Mouse (Mus musculus): ENCODE measurements around the gene Qser1.
A peak's percentile ranks its signal among the peaks of the same experiment; 100 is the strongest.

Gene Qser1

DNA sequence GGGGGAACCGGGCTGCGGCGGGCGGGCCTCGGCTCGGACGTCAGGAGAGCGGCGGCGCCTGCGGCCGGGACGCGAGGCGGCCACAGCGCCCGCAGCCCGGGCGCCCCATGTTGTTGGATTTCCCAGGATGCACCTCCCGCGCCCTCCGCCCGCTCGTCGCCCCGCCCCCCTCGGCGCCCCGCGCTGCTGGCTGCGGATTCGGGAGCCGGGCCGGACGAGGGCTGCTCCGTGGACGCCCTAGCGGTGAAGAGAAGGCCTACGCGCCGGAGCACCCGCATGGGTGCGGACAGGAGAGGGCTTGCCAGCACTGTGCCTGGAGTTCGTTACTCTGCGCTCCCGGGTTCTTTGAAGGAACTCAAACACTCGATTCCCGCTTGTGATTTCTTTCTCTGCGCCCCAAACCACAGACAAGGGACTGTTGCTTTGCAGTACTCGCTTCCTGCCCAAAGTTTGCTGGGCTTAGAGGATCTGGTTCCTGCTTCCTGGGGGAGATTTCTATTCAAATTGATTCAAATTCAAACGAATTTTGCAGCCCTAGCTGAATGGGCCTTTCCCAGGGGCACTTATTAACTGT lies 393 bp upstream of the Qser1 start:
- peak; percentile 86 for DNase-seq

DNA sequence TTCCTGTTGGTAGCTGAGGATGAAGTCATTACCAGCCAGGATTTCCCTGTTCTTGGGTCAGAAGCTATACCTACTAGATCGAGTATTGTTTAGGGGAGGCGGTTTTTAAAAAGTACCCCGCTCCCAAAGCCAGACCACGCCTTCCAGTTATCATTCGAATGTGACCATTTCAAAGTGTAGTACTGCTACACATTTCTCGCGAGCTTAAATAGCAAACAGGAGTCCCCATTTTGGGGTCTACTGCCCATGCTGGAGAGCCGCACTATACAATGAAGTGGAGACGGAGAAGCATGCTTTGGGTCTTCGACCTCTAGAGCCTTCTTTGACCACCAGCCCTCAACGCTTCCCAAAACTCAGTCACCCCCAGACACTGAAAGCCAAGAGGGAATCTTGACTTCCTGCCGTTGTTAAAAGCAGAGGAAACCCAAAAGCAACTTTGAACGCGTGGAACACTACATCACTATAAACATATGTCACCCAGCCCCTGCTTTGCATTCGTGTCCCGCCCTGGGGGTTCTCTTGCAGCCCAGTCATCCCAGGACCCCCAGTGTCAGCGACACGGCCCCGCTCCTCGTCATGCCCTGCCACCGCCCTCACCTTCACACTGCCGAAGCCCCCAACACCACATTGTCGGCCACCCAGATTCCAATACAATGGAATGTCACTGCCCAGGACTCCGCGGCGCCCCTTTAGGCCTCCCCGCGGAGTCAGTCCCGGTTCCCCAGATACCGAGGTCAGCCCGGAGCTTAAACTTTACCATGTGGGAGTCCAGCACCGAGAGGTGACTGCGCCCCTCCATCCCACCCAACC lies 794 bp downstream of the Qser1 start:
- DNase-seq: peak; percentile 44

DNA sequence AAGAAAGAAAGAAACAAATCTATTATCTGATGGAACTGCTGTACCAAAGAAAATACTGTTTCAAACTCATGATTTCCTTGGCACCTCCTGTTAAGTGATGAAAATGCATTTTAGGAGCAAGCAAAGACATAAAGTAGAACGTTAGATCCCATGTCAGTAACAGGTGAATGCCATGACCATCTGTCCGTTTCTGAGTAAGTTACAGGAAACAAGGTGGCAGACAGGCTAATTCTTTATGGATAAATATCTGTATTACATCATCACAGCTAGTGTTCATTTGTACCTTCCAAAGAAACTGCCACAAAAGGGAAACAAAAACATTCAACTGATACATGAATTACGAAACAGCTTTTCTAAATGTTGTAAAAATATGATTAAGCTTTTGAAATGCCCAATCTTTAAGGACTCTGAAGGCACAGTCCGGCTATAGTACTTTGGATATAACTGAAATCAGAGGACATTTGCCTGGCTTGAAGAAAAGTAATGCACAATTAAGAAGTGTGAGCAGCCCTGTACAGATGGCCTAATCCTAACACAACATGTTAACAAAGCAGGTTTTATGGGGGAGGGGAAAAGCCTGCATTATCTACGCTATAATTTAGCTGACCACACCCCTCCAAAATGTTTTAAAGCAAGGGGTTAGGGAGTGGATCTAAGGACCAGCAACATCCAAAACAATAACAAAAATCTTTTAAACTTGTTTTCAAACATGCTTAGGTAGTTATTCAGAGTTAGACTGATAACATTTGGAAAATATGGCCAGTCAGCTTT lies 2.2 kb downstream of the Qser1 start:
- DNase-seq: no peak

DNA sequence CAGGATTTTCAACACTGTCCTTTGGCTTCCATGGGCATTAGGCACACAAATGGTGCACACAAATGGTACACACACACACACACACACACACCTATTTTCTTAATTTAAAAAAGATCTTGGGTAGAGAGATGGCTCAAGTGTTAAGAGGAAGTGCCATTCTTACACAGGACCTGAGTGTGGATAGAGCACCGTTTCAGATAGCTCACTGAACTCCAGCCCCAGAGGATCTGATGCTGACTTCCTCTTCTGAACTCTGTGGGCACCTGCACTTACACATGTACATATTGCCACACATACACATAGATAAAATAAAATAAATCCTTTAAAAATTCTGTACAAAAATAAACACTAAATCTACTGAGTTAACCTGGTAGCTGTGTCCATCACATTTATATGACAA lies 11.1 kb downstream of the Qser1 start:
- no peak for DNase-seq

DNA sequence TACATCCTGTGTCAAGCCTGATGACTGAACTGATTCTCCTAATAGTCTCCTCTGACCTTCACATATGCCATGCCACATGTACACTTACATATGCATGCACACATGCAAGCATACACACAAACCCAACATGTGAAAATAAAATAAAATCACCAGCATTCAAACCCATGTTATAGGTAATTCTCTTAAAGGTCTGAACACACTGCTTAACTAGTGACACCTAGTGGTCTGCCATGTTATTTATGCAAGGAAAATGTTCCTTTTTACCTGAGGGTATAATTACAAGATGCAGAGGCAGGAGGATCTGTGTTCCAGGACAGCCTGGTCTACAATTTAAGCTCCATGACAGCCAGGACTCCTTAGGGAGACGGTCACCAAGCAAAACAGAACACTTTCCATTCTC lies 41.8 kb downstream of the Qser1 start:
- no peak for DNase-seq

DNA sequence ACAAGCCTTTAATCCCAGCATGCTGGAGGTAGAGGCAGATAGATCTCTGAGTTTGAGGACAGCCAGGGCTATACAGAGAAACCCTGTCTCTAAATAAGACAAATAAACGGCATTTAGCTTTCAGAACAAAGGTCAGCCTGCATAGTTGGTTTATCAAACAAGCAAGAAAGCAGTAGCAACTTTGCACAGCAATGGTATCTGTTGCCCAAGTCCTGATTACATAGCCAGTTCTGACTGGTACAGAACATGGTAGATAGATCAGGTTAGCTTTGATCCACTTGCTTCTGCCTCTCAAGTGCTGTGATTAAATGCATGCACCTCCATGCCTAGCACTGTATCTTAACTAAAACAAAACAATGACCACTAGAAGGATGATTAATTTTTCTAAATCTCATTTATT lies 47.9 kb downstream of the Qser1 start:
- DNase-seq: no peak

DNA sequence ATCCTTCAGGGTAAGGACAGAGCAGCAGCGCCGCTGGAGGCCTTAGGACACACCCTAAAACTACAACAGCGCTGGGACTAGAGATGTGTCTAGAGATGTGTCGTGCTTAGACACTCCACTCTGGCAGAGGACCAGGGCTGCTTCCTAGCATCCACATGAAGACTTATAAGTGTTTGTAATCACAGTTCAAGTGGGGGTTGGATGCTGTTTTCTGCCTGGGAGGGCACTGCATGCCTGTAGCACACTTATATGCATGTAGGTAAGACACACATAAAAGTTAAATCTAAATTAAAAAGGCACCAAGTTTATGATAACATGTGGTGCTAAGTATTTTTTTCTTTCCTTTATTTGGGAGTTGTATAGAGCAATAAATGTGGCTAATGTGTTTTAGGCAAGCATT lies 52.5 kb downstream of the Qser1 start:
- DNase-seq: no peak

DNA sequence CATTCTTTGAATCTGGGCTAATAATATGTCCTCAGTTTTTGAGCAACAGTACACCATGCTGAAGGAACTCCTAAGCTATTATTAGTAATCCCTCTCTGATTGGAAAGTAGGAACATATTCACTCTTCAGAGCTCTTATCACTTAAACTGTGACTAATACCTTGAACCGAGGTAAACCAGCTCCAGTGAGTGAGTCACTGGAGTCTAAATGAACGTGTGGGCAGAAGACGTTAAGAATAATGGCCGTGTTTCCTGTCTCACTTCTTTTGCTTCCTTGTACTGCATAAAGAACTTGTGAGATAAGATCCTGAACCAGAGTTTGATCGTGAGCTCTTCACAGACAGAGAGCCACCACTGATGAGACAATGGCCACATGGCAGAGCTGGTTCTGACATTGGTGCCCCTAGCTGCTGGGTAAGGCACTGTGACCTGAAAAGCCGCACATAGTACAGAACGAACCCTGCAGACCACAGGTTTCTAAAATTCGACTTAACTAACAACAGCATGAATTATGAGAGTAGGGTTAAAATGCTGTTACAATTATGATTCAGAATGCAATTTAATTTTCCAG lies 53.3 kb downstream of the Qser1 start:
- DNase-seq: no peak

DNA sequence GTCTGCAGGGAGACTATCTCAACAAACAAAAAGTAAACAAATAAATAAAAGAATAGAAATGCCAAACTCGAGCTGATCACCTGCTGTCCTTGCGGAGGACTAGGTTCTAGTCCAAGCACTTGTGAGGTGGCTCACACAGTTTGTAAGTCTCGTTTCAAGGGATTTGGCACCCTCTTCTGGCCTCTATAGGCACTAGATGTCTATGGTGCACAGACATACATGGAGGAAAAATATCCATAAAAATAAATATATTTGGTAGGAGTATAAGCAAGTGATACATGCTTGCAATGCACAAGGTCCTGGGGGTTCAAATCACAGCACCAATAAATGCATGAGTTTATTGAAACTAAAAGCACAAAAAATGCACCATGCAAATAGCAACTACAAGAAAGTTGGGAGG lies 65.9 kb downstream of the Qser1 start:
- peak; percentile 21 for DNase-seq

DNA sequence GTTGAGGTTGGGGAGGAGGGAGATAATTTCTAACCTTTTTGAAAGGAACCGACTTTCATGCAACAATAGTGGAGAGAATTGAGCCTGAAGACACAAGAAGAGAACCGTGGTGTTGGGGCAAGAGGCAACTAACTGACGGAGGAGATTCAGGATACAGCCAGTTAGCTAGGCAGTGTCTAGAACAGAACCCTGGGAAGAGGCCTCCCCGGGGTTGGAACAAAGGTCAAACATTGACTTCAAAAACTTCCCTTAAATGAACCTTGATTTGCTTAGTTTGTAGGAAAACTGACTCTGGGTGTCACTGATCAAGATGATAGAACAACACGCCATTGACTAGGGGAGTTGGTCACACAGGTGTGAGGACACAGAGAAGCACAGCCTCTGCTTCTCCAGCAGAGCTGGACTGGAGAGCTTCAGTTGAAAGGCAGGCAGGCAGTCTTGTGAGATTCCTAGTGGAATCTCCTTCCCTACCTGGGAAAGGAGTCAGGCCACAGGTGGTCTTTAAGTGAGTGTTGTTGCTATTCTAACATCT lies 67.8 kb downstream of the Qser1 start:
- no peak for DNase-seq

DNA sequence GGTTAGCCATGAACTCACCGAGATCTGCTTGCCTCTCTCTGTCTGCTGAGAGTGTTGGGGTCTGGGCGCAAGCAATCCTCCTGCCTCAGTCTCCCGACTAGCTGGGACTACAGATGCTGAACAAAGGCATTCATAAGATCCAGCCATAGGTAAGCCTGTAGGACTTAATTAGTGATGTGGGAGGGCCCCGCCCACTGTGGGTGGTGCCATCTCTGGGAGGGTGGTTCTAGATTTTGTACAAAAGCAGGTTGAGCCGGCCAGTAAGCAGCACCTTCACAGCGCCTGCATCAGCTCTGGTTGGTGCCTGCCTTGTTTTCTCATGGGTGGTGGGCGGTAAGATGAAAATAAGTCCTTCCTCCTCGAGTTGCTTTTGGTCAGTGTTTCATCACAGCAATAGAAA lies 70.3 kb downstream of the Qser1 start:
- DNase-seq: no peak

DNA sequence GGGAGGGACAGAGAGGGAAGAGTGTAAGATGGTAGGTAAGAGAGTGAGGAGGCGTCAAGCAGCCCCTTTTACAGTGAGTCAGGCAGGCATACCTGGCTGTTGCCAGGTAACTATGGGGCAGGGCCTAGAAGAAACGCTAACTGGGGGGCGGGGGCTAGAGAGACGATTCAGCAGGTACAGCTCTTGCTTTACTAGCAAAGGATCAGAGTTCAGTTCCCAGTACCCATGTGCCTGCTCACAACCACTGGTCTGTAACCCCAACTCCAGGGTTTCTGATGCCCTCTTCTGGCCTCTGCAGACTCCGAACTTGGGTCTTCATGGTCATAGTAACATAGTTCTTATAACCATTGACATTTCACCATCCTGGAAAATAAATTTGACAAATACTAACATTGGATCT lies 72.6 kb downstream of the Qser1 start:
- DNase-seq: no peak

DNA sequence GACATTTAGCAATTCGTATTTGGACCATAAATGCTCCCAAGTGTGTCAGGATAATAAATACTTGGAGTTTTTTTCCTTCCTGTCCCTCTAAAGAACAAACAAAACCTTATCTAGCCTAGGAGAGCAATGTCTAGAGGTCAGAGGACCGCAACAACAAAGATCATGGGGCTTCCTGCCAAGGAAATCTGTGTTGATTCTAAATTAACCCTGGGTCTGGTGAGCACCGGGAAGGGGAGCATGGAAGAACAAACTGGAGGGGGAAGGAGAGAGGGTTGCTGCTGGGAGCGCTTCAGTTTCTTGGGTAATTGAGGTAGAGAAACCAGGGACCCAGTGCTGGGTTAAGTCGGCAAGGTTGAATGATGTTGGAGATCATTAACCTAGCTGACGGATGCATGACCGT lies 73.4 kb downstream of the Qser1 start:
- no peak for DNase-seq

DNA sequence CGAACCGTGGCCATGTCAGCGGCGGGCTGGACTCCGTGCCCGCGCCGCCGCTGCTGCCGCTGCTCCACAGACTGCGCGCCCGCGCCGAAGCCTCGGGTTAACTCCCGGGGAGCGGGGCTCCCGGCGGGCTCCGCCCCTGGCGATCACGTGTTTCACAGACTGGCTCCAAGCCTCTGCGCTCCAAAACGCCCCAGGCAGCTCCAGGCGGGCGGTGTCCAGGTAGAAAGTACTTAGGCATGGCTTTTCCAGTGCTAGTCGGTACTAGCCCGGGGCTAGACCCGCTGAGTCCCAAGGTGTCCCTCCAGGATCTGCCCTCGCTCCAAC lies 73.9 kb downstream of the Qser1 start, which contains the start of gene Depdc7:
Depdc7 (minus strand) TSS at position 138 of the 324 bp plus-strand sequence.
- peak; percentile 87 for DNase-seq

DNA sequence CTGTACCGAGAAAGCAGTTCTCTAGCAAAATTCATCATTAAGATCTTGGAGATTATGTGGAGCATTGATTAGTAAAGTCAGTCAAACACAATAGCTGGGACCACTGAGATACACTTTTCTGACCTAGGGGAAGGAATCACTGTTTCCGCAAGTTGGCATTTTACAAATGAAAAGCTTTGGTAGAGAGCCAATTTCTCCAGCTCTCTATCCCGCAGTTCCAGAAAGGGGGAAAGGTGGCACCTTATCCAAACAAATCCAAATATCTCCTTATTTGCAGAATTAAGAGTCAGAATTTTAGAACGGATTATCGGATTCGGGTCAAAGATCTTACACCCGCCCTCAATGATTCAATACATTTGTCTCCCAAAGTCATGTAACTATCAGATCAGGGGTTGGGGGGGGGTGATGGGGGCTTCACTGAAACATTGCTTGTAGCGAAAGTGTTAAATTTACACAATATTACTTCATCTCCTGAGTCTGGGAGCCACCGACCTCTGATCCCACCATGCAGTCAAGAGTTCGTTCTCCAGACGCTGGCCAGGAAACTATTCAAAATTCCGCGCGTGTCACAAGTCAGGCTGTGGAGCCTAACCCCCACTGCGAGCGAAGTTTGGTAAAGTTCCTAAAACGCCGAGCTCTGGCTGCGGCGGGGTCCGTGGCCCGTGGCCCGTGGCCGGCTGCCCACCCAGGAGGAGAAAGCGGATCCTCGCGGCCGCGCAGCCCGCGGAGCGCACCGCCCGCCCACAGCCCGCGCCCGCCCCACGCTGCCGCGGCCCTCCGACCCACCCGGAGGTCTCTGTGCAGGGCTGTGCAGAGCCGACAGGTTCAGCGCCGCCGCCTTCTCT lies 74.4 kb downstream of the Qser1 start:
- DNase-seq: no peak

DNA sequence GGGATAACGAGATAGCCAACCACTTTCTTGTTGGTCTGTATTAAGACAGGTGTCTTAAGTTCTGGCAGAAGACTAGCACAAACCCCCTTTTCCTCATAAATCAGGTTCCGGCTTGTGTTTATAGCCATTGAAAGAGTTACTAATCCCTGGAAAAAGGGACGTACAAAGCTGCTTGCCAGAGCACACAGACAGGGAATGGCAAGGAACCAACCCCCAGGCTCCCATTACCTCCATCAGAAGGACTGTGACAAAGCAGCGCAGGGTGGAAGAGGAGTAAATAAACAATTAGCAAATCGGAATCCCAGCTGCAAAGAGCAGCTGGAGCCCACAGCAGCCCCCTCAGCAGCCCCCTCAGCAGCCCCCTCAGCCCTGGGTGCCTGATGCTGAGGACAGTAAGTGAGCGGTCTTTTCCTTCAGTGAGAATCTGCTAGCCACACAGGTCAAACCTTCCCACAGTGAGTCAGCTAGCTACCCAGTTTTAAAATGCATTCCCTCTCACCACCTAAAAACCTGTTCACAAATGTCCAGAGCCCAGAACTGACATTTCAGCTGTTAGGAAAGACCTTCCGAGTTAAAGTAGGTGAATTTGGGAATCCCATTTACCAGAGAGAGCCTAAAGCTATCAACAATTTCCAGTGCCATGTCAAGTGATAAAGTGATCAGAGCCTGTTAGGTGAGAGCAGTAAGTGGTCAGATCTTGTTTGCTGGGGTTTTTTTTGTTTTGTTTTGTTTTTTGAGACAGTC lies 75.4 kb downstream of the Qser1 start:
- DNase-seq: no peak

DNA sequence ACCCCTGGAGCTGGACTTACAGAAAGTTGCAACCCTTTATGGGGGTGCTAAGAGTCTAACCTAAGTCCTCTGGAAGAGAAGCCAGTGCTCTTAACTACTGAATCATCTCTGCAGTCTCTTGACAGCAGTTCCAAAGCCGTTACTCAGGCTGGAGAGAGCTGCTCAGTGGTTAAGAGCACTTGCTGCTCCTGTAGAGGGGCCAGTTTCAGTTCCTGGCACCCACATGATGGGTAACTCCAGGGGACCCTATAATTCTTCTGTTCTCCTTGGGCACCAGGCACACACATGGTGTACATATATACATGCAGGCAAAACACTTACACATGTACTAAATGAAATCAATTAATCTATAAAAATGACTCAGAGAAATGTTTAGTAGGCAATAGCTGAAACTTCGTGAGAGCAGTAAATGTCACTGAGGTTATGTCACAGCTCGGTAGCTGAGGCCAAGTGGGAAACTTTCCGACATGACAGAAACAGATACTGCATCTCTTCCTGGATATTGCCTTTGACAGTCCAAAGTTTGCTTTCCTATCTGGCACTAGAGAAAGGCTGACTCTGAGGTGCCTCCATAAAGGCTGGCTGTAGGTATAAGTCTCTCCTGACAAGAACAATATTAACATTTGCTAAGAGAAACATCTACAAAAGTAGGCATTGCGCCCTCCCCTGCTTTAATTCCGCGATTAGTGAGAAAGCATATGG lies 76.2 kb downstream of the Qser1 start:
- DNase-seq: no peak

DNA sequence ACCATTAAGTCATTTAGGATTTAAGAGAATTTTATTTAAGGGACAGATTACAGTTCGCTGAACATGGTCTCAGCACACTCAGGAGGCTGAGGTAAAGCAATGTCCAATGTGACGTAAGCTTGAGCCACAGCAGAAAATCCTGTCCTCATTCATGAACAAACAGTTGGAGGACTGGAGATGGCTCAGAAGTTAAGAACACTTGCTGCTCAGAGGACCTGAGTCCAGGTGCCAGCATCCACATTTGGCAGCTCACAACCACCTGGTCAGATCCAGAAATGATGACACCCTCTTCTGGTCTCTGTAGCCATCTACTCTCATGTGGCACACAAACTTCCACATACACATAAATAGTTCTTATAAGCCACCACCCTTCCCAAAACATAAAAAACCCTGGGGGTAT lies 76.9 kb downstream of the Qser1 start:
- no peak for DNase-seq

DNA sequence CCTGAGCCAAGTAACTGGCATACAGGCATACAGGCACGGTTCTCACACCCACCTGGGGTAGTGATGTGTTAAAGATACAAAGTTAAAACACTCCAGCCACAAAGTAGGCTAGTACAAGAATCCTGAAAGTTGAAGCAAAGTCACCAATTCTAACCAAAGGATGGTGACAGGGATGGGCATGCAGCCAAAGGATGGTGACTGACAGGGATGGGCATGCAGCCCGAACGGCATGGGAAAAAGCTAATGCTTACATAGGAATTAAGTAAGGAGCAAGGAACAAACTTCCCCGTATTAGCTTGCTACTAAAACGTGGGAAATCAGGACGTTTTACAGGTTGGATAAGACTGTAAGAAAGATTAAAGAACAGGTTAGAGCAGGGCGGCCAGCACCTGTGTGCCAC lies 80.3 kb downstream of the Qser1 start:
- DNase-seq: no peak

DNA sequence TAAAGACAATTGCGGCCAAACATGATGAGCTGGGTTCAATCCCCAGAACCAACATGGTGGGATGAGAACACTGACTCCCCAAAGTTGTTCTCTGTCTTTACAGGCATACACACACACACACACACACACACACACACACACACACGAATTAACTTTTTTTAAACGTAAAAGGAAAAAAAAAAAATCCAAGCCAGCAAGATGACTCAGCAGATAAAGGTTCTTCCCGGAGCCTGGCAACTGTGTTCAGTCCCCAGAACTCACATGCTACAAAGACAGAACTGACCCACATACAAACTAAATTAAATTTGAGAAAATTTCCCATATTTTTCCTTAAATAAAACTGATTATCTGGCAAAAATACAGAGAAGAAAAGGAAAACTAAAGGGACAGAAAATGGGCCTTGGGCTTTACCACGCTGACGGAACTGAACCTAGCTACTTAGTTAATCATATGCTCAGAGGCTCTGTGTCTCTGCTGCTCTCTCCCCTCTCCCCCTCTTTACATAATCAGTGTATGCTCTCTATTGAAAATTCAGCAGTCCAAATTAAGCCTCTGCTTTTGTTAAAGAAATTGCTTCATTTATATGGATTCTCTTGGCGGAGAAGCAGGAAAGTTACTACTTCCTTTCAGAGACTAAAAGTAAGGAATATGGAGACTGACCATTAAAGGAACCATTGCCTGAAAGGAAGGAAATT lies 83.9 kb downstream of the Qser1 start:
- no peak for DNase-seq

DNA sequence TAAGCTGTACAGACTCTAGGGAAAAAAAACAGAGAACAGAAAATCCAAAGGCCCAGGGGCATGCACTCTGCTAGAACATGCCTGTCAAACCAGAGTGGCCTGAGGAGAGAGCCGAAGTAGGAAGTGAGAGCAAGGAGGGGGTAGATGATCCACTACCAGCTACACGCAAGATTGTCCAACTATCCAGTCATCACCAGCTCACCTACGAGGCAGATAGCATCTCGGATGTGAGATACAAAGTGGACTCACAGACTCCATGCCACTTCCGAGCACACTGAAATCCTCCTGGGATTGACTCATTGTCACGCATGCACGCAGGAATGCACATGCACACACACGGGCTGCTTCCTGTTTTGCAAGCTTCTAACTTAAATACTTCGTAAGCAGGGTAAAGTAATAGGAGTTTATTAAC lies 84.5 kb downstream of the Qser1 start:
- no peak for DNase-seq
